Mouse (Mus musculus): ENCODE data around the gene Rwdd1.

DNA sequence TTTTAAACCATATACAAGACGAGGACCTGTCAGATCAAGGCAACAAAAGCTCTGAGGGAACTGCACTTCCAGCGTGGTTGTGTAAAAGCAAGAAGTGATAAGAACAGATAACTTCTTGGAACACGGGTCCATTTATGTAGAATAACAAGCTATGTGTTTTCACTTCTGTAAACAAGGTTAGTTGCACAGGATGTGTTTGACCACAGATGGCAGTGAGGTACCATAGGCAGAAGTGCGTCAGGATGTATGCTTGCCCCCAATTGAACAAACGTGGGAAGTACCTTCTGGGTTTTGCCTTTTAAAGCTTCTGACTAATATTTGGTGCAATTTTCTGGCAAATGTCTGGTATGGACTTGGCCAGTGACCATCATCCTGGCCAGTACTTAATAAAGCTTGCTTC is 10.9 kb upstream of the Rwdd1 start:
- TF ChIP-seq CTCF (IDR thresholded peaks at IDR 0.05; ENCODE audit: low read depth), result no peak
- TF ChIP-seq EP300 (IDR thresholded peaks at IDR 0.05; ENCODE audit: low read depth), result no peak

Data from liver, embryonic 14.5 days (tissue).